Mouse (Mus musculus) layer of hippocampus, adult 9-11 months (tissue): ENCODE measurements around the gene Id3.

Source experiments
- DNase-seq: peaks from one replicate; pipeline ENCODE4 v3.0.0; 2022

The Id3 gene

DNA sequence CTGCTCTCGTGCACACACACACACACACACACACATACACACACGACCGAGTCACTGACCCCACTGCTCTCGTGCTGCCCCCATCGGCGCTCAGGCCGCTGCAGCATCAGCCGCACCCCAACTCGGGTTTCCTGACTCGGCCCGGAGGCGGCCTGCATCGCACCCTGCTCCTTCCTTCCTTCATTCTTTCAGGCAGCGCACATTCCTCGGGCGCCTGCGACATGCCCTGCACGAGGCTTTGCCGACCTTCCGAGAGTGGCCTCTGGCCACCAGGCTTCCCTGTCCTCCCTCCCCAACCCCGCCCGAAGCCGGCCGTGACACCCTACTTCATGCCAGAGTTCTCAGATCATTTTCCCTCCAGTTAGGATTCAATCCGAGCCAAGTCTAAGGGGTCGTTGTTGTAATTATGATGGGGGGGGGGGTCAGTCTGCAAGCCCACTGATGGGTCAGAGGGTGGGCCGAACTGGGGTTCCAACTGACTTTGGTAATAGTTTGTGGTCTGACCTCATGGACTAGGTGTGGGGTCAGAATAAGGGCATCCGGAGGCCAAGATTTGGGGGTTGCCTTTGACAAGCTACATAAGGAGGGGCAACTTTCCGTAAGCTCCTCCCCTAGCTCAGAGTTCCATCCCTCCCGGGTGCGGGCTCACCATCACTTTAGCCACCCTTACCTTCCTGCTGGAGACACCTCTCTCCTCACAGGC lies 5.2 kb downstream of the Id3 start:
- no peak for DNase-seq

DNA sequence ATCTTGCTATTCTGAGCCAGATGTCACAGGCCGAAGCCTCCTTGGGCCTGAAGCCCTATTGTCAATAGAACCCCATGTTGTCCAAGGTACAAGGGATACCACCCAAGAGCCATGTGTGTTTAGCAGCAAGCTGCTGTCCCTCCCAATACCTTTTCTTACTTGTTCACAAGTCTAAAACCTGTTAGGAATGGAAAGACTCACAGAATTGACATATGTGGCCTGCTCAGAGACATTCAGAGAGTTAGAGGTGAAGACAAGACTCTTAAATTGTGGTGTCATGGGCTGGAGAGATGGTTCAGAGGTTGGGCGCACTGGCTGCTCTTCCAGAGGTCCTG lies 5.7 kb downstream of the Id3 start:
- DNase-seq: no peak

DNA sequence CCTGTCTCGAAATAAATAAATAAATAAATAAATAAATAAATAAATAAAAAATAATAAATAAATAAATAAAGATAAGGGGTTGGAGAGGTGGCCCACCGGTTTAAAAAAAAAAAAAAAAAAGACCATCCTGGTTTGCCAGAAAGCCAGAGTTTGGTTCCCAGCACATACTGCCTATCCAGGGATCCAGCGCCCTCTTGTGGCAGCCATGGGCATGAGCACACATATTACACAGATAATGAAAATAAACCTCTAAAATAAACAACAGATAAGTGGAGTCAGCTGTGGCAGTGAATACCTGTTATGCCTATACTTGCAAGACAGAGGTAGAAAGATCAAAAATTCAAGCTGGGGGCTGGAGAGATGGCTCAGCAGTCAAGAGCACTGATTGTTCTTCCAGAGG lies 6.4 kb downstream of the Id3 start:
- no peak for DNase-seq

DNA sequence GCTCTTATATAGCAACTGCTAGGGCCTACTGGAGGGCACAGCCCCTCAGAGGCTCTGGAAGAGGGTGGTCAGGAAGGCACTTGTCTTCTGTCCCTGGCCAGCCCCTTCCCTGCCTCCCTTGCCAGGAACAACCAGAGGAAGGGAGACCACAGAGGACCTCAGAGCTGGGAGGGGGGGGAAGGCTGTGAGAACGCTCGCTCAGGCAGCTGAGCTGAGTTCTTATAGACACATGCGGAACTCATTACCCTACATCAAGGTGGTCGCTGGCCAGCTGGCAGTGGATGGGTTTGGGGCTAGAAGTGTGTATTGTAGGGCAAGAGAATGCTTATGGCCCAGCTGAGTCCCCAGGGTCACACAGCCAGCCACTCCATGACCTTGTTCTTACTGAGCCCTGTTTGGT lies 7.3 kb downstream of the Id3 start:
- no peak for DNase-seq

DNA sequence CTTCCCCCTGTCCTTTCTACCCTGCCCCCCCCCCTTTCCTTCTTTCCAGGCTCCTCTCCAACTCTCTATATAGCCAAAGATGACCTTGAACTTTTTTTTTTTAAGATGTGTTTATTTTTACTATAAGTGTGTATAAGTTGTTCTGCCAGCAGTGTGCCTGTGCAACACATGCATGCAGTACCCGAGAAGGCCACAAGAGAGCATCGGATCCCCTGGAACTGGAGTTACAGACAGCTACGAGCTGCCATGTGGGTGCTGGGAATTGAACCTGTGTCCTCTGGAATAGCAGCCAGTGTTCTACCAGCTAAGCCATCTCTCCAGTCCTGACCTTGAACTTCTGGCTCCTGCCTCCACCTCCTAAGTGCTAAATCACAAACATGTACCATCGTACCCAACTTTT lies 9.5 kb downstream of the Id3 start:
- DNase-seq: no peak

DNA sequence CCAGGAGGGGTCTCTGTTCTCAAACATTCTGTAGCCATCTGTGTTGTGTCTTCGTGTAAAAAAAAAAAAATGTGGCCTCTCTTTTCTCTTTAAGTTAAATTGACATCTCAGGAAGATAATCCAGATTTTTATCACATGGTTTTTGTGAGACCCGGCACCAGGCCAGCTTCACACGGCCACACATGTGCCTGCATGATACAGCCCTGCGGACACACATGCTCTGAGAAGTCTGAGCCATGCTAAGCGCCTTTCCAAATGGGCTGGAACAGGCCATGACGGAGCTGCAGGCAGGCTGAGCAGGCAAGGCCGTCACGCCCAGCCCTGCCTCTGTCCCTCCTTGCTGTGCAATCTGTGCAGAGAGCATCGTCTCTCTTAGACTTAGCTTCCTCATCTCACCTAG lies 11.2 kb downstream of the Id3 start:
- DNase-seq: no peak

DNA sequence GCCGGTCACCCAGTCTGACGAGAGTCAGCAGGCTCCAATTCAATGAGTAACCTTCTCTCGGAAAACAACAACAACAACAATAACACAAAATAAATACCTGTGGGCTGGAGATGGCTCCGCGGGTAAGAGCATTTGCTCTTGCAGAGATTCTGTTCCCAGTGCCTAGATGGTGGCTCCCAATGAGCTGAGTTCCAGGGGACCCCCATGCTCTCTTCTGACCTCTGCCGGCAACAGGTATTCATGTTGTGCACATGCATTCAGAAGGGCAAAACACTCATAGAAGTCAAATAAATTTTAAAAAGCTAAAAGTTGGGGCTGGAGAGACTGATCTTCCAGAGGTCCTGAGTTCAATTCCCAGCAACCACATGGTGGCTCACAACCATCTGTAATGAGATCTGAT lies 15.2 kb downstream of the Id3 start:
- DNase-seq: no peak

DNA sequence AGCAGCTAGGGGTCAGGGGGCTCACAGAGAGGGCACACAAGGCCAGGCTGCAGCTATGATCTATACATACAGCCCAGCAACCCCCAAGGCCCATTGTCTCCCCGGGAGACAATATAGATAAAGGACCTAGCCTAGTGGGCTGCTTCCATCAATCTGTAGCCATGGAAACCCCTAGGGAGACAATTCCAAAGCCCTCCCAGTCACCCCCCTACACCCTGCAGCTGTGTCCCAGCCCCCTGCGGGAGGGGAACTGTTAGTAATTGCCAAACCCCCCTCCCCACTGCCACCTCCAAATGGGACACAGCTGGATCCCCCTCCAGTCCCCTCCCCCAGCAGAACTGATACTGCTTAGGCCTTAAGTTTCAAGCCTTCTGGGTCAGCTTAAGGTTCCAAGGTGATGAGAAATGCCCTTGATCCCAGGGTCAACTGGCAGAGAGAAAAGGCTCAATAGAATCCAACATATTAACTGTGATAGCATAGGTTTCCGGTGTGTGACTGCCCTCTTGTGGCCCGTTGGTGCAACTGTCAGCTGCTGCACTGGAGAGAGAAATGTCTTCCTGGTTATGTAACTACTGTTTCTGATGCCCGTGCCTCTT lies 16.6 kb downstream of the Id3 start:
- peak; percentile 66 for DNase-seq

DNA sequence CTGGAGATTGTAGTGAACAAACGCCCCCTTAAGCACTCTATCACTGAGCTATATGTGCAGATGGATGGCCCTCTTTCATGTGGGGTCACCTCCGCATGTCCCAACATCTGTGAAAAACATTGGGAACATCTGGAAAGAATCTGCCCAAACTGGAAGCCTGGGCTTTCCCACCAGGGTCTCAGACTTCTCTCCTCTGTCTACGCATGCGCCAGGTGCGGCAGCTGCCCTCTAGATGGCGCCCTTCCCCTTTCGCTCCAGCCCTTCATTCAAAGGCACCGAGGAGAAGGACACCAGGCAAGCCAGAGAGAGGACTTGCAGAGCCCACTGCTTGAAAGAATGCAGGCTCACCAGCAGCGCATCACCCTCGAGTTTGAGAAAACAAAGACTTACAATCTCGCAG lies 20.2 kb downstream of the Id3 start:
- peak; percentile 67 for DNase-seq

DNA sequence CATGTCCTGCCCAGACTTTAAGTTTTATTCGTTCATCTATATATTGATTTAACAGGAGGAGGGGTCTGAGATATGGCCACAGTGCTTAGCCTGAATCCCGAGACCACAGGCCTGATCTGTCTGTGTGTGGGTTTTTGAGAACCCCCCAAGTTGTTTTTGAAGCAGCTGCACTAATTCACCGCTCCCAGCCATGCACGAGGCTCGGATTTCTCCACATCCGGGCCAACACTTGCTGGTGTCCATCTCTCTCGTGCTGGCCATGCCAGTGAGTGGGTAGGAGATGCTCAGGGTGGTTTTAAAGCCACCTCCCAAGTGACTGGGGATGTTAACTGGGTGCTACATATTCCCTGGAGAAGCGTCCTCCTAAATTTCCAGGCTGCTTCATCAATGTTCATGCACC lies 21.7 kb downstream of the Id3 start:
- no peak for DNase-seq

DNA sequence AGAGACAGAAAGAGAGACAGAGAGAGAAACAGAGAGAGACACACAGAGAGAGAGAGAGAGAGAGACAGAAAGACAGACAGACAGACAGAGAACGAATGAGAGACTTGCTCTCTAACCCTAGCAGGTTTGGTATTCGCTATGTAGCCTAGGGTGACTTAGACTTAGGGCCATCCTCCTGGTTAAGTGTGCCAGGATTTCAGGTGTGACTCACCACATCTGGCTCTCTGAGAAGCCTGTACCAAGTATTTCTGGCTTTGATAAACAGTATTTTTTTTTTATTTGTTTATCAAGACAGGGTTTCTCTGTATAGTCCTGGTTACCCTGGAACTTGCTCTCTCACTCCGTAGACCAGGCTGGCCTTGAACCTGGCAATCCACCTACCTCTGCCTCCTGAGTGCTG lies 24.4 kb downstream of the Id3 start:
- DNase-seq: no peak

DNA sequence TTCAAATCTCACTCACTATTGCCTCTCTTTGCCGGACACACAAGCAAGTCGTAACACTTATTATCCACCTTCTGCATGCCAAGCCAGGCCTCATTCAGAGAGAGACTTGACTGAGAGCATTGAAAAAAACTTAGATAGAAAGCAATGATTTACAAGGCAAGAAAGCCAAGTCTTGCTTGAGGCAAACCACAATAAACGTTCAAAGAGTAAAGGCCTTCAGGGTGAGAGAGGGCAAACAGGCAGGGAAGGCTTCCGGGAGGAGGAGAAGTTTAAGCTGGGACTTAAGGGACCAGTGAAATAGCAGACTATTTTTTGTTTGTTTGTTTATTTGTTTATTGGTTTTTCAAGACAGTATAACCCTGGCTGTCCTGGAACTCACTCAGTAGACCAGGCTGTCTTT lies 27.1 kb downstream of the Id3 start:
- no peak for DNase-seq

DNA sequence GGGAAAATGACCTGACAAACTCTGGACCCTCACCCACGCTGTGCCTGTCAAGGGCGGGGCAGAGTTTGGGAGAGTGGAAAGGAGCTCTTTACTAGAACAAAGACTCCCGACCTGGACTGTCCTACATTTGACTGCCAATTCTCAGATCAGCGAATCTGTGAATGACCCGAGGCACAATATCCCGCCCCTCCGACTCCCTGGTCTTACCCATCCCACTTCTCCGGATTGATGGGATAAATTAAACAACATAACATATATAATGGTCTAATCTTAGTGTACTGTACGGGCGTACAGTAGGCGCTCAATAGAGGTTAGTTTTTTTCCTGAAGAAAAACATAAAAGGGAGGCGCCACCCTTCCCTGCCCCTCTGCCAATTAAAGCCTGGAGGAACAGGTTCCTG lies 28.2 kb downstream of the Id3 start:
- DNase-seq: no peak

DNA sequence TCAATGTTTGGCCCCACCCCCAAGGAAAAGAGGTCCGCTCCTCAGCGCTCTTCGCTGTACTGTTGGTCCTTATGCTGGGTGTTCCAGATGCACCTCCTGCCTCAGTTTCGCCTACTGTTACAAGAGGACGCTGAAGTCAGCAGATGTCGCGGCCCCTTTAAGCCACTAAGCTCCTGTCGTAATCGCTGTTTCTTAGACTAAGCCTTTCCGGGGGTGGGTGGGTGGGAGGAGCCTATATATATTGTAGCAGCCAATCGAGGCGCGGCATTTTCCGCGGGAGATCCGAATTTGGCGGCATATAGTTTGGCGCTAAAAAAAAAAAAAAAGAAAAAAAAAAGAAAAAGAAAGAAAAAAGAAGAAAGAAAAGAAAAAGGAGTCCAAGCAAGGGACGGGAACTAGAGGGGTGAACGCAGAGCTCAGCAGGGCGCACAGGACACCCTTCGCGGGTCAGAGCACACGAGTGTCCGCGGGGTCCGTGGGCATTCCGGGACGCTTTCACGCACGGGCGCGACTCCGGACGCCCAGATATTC lies 28.8 kb downstream of the Id3 start, which contains the start of gene E2f2:
E2f2 (plus strand) TSS at position 384 of the 531 bp plus-strand sequence.
- DNase-seq: no peak

DNA sequence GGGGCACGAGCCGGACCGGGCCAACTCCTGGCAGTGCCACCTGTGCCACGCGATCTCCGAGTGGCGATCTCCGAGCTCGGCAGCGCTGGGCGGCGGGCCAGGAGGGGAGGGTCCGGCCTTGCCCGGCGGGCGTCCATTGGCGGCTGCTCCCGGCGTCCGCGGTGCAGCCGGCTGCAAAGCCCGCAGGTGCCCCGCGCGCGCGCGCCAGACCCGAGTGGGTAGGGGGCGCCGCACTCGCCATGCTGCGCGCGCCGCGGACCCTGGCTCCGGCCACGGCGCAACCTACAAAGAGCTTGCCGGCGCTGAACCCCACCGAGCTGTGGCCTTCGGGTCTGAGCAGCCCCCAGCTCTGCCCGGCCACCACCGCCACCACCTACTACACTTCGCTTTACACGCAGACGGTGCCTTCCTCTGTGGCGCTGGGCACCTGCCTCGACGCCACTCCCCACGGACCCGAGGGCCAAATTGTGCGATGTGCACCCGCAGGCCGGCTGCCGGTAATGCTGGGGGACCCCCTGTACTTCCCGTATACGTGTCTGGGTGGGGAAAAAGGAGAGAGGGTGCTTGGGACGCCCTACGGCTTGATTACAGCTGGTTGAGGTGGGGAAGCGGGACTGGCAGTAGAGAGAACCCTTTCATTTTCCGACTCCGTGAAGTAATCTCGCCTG lies 29.4 kb downstream of the Id3 start:
- DNase-seq: no peak

DNA sequence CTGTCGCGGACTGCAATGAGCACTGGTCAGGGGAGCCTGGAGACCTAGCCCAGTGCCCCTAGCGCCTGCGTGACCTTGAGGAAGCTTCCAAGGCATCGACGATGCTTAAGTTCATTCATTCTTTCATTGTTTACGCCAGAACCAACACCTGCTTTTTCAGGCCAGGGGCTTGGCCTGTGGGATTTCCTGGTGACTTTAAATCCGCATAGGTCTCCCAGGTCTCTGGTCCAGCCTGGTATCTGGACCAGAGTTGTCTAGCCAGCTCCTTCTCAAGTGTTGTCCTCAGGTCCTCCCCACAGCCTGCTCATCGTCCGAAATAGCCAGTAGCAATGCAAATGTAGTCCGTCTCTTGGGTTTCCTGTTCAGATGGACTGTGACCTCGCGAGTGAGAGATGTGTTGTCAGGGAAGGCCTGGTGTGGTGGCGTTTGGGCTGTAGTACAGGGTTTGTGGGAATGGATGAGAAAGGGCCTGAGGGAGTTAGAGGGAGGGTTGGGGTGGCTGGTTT lies 30.0 kb downstream of the Id3 start:
- no peak for DNase-seq

DNA sequence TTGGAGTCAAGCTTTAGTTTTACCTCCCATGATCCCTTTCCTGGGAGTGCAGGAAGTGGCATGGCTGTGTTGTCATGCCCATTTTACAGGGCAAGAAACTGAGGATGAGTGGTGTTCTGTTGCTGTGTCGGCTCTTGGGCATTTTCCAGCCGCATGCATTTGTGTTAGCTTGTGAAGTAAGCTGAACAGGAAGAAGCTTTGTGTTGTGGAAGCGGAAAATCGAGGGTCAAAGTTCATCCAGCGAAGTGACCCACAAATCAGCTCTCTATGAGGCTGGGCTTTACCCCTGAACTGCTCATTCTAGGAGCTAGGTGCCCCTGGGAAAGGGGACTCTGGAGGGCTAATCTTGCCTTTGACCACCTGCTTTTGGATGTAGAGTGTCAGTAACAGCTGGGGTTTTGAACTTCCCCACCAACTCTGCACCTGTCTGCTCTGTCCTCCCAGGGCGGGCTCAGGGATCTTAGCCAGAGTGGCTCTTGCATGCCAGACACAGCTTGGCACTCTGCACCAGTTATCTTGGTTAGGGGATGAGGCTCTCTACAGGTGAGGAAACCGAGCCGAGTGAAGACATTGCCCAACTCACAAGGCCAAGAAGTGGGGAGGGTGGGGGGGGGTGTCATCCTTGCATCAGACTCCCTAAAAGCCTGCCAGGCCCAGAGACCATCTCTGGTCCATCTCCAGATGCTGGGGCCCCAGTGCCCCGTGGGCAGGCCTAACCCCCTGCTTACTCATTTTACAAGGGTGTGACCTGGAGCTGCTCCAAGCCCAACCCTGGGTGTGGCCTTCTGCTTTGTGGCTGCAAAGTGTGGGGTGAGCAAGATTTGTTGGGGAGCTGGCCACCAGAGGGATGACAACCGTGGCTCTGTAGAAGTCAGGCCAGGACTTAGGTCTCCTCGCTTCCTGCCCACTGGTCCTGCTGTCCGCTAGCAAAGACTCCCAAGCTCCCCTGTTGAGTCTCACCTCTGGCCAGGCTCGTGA lies 31.2 kb downstream of the Id3 start:
- no peak for DNase-seq

DNA sequence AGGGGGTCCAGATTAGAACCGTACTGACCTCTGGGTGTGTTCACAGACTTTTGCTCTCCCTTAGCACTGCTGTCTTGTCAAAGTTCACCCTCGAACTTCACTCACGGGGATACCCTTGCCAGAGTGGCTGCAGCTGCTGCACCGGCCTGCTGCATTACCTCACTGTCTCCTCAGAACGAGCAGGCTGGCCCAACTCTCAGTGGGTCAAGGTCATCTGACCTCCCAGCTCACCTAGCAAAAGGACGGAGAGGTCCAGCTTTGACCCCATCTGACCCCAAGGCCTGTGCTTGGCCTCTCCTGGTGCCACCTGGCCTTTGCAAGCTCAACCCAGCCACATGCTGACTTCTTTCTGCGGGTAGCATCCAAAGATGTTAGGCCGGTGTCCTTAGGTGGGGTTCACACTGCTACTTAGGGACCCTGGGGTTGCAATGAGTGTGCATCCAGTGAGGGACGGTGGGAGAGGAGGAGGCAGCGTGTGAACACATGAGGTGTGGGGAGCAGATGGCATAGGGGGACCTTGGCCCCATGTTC lies 32.8 kb downstream of the Id3 start:
- DNase-seq: no peak

DNA sequence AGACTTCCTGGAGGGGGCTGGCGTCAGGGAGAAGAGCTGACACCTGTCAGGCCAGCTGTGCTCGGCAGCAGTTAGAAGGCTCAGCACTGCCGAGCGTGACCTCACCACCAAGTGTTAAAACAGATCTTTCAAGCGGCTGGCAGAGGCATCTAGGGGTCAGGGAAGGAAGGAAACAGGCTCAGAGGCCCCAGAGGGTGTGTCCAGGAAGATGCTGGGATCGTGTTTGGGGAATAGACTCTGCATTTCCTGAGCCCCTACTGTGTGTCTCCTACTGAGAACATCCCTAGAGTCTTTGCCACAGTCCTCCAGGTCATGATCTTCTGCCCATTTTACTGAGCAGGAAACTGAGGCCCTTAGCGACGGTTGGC lies 33.9 kb downstream of the Id3 start:
- no peak for DNase-seq

DNA sequence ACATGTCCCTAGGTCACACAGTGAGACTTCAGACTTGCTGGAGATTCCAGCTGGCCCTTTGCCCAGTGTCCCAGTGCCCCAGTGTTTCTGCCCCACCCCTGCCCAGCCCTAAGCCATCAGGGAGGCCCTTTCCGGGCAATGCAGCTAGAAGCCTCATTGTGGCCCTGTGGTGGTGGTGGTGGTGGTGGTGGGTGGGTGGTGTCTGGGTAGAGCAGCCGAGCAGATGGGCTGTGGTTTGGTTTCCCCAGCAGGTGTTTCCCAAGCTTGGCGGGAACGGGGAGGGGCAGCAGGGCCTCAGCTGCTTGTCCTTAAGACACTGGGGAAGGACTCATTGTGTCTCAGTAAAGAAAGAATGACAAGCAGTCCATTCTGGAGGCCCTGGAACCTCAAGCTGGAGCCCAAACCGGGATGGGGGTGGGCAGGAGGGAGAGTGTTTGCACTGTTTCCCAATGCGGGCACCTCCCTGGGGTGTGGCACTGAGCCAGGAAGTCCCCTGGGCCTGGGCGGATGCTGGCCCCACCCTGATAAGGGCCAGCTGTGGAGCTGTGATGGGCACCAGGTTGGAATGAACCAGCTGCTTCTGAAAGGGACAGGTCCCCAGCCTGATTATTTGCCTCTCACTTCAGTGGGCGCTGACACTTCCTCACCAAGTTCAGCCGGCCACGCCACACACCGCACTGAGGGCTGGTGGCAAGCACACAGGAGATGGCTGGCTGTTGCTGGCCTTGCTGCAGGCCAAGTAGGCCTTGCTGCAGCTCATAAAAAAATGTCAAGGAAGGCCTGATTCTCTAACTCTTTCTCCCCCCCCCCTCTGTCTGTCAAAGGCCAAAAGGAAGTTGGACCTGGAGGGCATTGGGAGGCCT lies 34.5 kb downstream of the Id3 start:
- no peak for DNase-seq

DNA sequence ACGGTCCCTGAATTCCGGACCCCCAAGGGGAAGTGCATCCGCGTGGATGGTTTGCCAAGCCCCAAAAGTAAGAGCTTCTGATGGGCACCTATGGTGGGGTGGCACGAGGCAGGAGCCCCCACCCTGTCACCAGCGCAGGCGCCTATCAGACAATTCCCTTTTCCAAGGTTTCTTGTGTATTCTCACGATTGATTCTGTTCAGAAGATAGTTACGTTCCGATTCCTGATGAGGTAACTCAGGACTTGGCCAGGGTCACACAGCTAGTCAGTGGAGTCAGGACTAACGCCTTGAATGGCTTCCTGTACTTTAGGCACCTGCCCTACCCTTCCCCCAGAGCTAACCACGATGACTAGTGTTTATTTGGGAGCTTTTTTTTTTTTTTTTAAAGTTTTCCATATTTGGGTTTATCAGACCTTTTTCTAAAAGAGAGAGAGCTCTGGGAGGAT lies 35.2 kb downstream of the Id3 start:
- DNase-seq: no peak

DNA sequence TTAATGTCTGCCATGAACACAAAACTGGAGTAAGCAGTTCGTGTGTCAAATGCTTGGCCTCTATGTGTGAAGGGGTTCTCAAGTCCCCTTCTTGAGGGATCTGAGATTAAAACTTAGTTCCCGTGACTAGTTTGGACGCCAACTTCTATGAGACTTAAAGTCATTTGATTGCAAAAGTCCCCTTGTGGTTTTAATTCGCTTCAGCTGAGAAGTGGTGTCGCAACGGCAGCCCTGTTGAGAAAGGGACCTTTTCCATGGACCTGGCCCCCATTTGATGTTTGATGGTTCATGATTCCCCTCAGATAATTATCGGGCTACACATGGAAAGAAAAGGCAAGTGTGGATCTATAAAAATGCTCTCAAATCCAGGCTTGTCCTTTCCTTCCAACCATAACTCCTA lies 36.2 kb downstream of the Id3 start:
- DNase-seq: no peak
